Mouse (Mus musculus) liver, adult 2 months (tissue): ENCODE measurements around the gene Emilin2. TPM values are rescaled to one million over a fixed set of nuclear protein-coding genes. Genes with fewer than 3 reads are reported as not detected.

Experiments
- DNase-seq: peaks from one replicate; pipeline ENCODE4 v3.0.0-alpha.2; 2011; ENCODE audit warnings: low read depth, low spot score; ENCODE audit errors: extremely low read depth
- H3K27ac ChIP-seq: fragments of 200-500 bp; replicated peaks from 2 replicates; pipeline ENCODE4 v1.5.1; 2012; ENCODE audit warnings: low read depth, mild to moderate bottlenecking, control low read depth, inconsistent platforms, low read length; ENCODE audit not compliant: insufficient read depth
- H3K27me3 ChIP-seq: fragments of 200-500 bp; 2 replicates; pipeline ENCODE4 v1.6.1; 2012; ENCODE audit warnings: mild to moderate bottlenecking, moderate library complexity, low read length, inconsistent platforms; ENCODE audit not compliant: control insufficient read depth, insufficient read depth
- H3K36me3 ChIP-seq: fragments of 200-500 bp; 2 replicates; pipeline ENCODE4 v1.6.1; 2012; ENCODE audit warnings: low read length, inconsistent platforms; ENCODE audit not compliant: control insufficient read depth, insufficient read depth
- H3K4me1 ChIP-seq: fragments of 200-500 bp; 2 replicates; pipeline ENCODE4 v1.6.1; 2011; ENCODE audit warnings: low read length; ENCODE audit not compliant: control insufficient read depth, insufficient read depth
- H3K4me3 ChIP-seq: fragments of 200-500 bp; 2 replicates; pipeline ENCODE4 v1.5.1; 2011; ENCODE audit warnings: low read depth, mild to moderate bottlenecking, control low read depth, low read length, moderate library complexity; ENCODE audit not compliant: insufficient read depth
- H3K79me2 ChIP-seq: fragments of 200-500 bp; 2 replicates; pipeline ENCODE4 v1.6.1; 2012; ENCODE audit warnings: inconsistent platforms, mild to moderate bottlenecking, low read length, moderate library complexity; ENCODE audit not compliant: control insufficient read depth, insufficient read depth
- H3K9ac ChIP-seq: fragments of 200-500 bp; 2 replicates; pipeline ENCODE4 v1.6.1; 2012; ENCODE audit warnings: low read depth, mild to moderate bottlenecking, control low read depth, inconsistent platforms, low read length
- CTCF ChIP-seq: fragments of 200-500 bp; IDR thresholded peaks from 2 replicates; pipeline ENCODE4 v1.5.1; 2011; ENCODE audit warnings: low read depth, low read length, control low read depth
- POLR2A ChIP-seq: fragments of 200-500 bp; IDR thresholded peaks from 2 replicates; pipeline ENCODE4 v1.6.1; 2011; ENCODE audit warnings: low read length, control low read depth; ENCODE audit not compliant: insufficient read depth; ENCODE audit errors: extremely low read depth
- whole genome bisulfite sequencing: fragments of 180-500 bp; shearing (Covaris S2); methylation state at CpG from one replicate; pipeline ENCODE4 v1.1.7; 2018; 5-methylcytosine and 5-hydroxymethylcytosine counted together
- polyA plus RNA-seq: library from polyadenylated mRNA; depleted of rRNA; stranded (reverse); fragments of >200 nt; gene quantifications from 2 replicates; pipeline ENCODE4 v1.2.3, GENCODE M21; 2012
- total RNA-seq: library from RNA; depleted of rRNA; stranded (reverse); fragments of >200 nt; gene quantifications from 2 replicates; pipeline ENCODE4 v1.2.3, GENCODE M21; 2014

Gene Emilin2
- total and polyA plus RNA-seq, 2 experiments, result 1.1 to 1.7 TPM

DNA sequence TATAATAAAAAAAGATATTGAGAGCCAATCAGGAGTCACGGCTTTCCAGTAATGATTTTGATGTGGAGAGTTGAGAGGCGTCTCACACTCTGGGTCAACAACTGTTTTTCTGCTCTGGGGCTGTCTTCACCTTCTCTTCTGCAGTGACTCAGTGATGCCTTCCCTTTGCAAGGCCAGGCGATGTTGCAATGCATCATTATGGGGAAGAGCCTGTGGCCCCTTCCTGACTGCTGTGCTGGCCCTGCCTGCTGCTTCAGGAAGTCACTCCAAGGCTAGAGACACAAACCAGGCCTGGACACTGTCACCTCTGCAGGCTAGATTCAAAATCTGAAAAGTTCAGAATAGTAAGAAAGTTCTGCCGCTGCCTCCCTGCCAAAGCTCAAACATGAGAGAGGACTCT, 11.9 kb downstream of the Emilin2 start:
- TF ChIP-seq POLR2A (no peak), CTCF (no peak)
- Histone ChIP-seq H3K4me3 (no peak overlapping the region), H3K79me2 (no peaks in the 10 kb centered on the region), H3K4me1 (no peaks in the 10 kb centered on the region), H3K27me3 (no peaks in the 10 kb centered on the region), H3K36me3 (no peaks in the 10 kb centered on the region), H3K27ac (no peak overlapping the region), H3K9ac (no peak overlapping the region)
- DNase-seq, result peak; percentile 33
- 72% methylated on average over 4 of the region's 4 CpGs for WGBS

DNA sequence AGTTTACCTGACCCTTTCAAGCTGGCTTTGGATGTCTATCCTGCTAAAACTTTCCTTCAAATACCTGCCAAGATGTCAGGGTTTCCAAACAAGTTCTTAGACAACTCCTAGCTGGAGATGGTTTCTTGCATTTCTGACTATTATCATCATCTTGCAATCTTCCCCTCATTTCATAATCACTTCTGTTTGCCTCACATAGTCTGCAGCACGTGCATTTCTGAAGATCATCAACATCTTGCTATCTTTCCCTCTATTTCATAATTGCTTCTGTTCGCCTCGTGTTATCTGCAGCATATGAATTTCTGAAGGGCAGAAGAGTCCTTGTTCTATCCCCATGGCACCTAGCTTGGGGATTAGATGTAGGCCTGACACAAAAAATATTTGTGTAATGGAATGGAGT, 17.2 kb downstream of the Emilin2 start:
- 72% methylated on average over 3 of the region's 3 CpGs for WGBS
- H3K27ac ChIP-seq, result no peak overlapping the region
- H3K79me2 ChIP-seq, result no peaks in the 10 kb centered on the region
- H3K9ac ChIP-seq, result no peak overlapping the region
- DNase-seq, result no peak
- H3K4me3 ChIP-seq, result no peak overlapping the region
- H3K27me3 ChIP-seq, result no peaks in the 10 kb centered on the region
- no peaks in the 10 kb centered on the region for H3K4me1 ChIP-seq
- TF ChIP-seq POLR2A (no peak), CTCF (no peak)
- no peaks in the 10 kb centered on the region for H3K36me3 ChIP-seq

DNA sequence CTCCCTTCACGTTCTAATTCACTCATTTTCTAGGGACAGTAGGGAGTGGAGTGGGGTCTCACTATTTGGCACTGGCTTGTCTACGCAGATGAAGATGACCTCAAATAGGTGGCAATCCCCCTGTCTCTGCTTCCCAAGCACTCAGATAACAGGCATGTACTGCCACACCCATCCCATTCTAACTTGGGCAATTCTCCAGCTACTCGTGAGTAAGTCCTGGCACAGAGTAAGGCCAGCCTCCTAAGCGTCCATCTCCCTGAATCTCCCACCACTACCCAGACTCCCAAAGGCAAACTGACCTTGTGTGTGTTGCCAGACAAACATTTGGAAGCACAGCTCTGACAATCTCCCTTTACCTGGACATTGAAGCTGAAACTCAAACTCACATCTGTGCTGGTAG, 18.9 kb downstream of the Emilin2 start:
- no peak overlapping the region for H3K27ac ChIP-seq

DNA sequence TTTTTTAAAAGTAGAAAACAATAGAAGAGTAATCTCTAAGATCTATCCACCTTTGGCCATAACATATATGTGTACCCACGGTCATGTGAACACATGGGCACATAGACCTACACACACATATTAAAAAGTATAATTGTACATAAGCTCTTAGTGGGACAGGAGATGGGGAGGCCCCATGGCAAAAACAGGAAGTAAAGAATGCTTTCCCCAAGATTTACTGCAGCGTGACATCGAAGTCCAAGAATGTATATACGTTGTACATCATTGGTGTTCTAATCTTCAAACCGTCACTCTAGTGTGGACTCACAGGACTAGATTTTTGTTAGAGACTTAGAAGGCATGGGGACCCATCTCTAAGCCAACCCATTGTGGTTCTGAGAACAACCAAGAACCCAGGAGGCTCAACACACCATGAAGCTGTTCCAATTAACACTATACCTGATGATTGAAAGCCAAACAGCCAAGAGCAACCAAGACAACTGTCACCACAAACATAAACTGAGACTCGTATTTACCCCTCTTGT, 19.8 kb downstream of the Emilin2 start:
- Histone ChIP-seq H3K9ac (no peak overlapping the region), H3K36me3 (no peaks in the 10 kb centered on the region)
- 88% methylated on average over 6 of the region's 6 CpGs for WGBS

More for the DNA sequence above, 18.9 kb downstream of the Emilin2 start:
- DNase-seq, result no peak
- Histone ChIP-seq H3K27me3 (no peaks in the 10 kb centered on the region), H3K4me1 (no peaks in the 10 kb centered on the region), H3K4me3 (no peak overlapping the region), H3K36me3 (no peaks in the 10 kb centered on the region), H3K9ac (no peak overlapping the region), H3K79me2 (no peaks in the 10 kb centered on the region)
- TF ChIP-seq CTCF (no peak), POLR2A (no peak)
- 67% methylated on average over 4 of the region's 4 CpGs for WGBS

DNA sequence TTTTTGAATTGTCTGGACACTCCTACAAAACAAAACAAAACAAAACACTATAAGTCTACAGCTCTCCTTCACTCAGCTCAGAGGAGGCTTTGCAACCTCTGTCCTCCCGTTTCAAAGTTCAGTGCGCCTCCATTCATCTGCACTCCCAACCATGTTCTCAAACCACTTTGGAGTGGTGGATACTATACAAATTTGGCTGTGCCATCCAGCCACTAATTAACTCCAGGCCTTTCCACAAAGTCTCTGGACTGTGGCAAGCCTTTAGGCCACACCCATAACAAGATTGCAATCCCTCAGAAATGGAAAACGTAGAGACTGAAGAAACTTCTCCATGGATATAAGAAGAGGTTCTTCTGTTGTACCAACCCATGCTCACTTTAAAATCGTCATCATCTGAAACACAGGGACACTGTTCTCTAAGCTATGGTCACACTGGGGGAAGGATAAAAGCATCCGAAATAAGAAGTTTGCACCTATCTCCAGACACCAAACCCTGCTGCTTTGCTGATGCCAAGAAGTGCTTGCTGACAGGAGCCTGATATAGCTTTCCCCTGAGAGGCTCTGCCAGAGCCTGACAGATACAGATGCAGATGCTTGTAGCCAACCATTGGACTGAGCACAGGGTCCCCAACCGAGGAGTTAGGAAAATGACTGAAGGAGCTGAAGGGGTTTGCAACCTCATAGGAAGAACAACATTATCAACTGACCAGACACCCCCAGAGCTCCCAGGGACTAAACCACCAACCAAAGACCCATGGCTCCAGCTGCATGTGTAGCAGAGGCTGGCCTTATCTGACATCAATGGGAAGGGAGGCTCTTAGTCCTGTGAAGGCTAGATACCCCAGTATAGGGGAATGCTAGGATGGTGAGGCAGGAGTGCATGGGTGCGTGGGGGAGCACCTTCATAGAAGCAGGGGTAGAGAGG, 21.0 kb downstream of the Emilin2 start:
- WGBS, result 83% methylated on average over 7 of the region's 7 CpGs
- H3K27me3 ChIP-seq, result no peaks in the 10 kb centered on the region
- H3K79me2 ChIP-seq, result no peaks in the 10 kb centered on the region
- H3K27ac ChIP-seq, result no peak overlapping the region
- TF ChIP-seq POLR2A (no peak), CTCF (no peak)
- no peak for DNase-seq
- no peak overlapping the region for H3K4me3 ChIP-seq
- no peaks in the 10 kb centered on the region for H3K4me1 ChIP-seq
- no peaks in the 10 kb centered on the region for H3K36me3 ChIP-seq
- no peak overlapping the region for H3K9ac ChIP-seq

More for the DNA sequence above, 19.8 kb downstream of the Emilin2 start:
- TF ChIP-seq CTCF (no peak), POLR2A (no peak)
- Histone ChIP-seq H3K27ac (no peak overlapping the region), H3K4me3 (no peak overlapping the region), H3K4me1 (no peaks in the 10 kb centered on the region), H3K27me3 (no peaks in the 10 kb centered on the region), H3K79me2 (no peaks in the 10 kb centered on the region)
- no peak for DNase-seq
